Mouse (Mus musculus): Measurements from ENCODE around the gene Ppp4r1. TPM values are rescaled to one million over a fixed set of nuclear protein-coding genes. Genes with fewer than 3 reads are reported as not detected.

Gene Ppp4r1
- total and polyA plus RNA-seq, 2 experiments from 2014 or later, result 28.7 to 59.2 TPM

DNA sequence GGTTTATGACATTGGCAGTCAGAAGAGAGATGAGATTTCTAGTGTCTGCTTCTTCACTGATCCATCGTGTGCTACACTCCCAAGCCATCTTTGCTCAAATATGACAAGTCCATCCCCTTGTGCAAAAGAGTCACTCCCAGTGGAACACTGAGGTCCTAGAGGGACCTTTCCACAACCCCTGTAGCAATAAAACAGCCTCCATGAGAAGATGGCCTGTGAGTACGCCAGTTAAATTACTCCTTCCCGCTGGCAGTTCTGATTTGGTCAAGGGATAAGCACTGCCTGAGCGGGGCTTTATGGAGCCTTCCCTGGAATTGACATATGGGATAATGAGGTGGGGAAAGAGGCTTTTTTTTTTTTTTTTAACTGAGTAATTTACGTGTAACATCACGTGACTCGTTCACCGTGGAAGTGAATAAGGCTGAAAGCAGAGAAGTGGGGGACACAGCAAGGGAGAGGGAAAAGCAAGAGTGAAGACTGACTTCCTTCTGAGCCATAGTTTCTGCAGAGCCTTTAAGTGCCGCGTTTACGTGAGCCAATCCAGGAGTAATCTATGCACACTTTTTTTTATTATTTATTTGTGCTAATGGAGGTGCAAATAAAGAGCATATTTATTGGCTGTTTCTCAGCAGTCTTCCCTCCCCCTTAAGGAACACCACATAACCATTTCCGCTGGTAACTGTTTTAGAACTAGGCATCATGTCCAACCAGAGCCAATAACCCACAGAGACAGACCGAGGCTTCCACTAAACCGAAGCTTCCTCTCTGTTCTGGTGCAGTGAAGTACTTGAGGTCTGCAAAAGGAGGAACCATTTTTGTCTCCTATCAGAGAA lies 103.5 kb downstream of the Ppp4r1 start, which contains the start of gene Ralbp1:
TSS of gene Ralbp1 (minus strand) at position 102 of the 833 bp plus-strand sequence.
- Histone ChIP-seq H3K4me1 (ENCODE audit: insufficient read depth) (peaks cover 19% of the 10 kb centered on the region; the same call in 1 of the 2 replicates), H3K36me3 (ENCODE audit: insufficient read depth) (no peaks in the 10 kb centered on the region), H3K9ac (peak within 1 kb of the TSS; percentile 88), H3K4me2 (ENCODE audit: low read depth) (peak within 1 kb of the TSS; percentile 96), H3K9me3 (ENCODE audit: low read length) (no peaks in the 10 kb centered on the region), H3K27ac (ENCODE audit: low read depth, low read length) (peak within 1 kb of the TSS; percentile 94), H3K27me3 (ENCODE audit: insufficient read depth, low read length) (no peaks in the 10 kb centered on the region), H3K4me3 (ENCODE audit: low read depth, low read length) (peak within 1 kb of the TSS; percentile 66)
- no peak for TF ChIP-seq CTCF (IDR thresholded peaks at IDR 0.05; ENCODE audit: low read depth)
- WGBS, result 4% methylated on average over 14 of the region's 14 CpGs
- DNase-seq, result peak; percentile 64
- ATAC-seq, result no peak

GRCm38 (mm10) chr17:65886571-65886970 lies 104.2 kb downstream of the Ppp4r1 start:
- H3K36me3 ChIP-seq (ENCODE audit: insufficient read depth), result no peaks in the 10 kb centered on the region
- ATAC-seq, result no peak
- peak overlapping the region; percentile 72 for H3K4me2 ChIP-seq (ENCODE audit: low read depth)
- peak overlapping the region; percentile 66; the same call in 1 of the 2 replicates for H3K4me3 ChIP-seq (ENCODE audit: low read depth, low read length)
- H3K9ac ChIP-seq, result no peak overlapping the region
- DNase-seq, result no peak
- peak overlapping the region; percentile 94; the same call in 1 of the 2 replicates for H3K27ac ChIP-seq (ENCODE audit: low read depth, low read length)
- WGBS, result 75% methylated on average over 9 of the region's 9 CpGs
- H3K9me3 ChIP-seq (ENCODE audit: low read length), result no peaks in the 10 kb centered on the region
- H3K27me3 ChIP-seq (ENCODE audit: insufficient read depth, low read length), result no peaks in the 10 kb centered on the region
- TF ChIP-seq CTCF (IDR thresholded peaks at IDR 0.05; ENCODE audit: low read depth), result no peak
- H3K4me1 ChIP-seq (ENCODE audit: insufficient read depth), result peaks cover 19% of the 10 kb centered on the region; the same call in 1 of the 2 replicates

GRCm38 (mm10) chr17:65889476-65889875 lies 107.1 kb downstream of the Ppp4r1 start:
- no peak for TF ChIP-seq CTCF (IDR thresholded peaks at IDR 0.05; ENCODE audit: low read depth)
- Histone ChIP-seq H3K9ac (no peak overlapping the region), H3K4me2 (ENCODE audit: low read depth) (no peak overlapping the region), H3K9me3 (ENCODE audit: low read length) (no peaks in the 10 kb centered on the region), H3K27me3 (ENCODE audit: insufficient read depth, low read length) (no peaks in the 10 kb centered on the region), H3K27ac (ENCODE audit: low read depth, low read length) (no peak overlapping the region), H3K4me1 (ENCODE audit: insufficient read depth) (0 out of 2 replicates have a peak, but pooled peaks cover 5% of the 10 kb centered on the region), H3K36me3 (ENCODE audit: insufficient read depth) (no peaks in the 10 kb centered on the region), H3K4me3 (ENCODE audit: low read depth, low read length) (no peak overlapping the region)
- DNase-seq (no peak), ATAC-seq (no peak)
- WGBS, result 79% methylated on average over 5 of the region's 5 CpGs

Other genes starting within 250 kb of the Ppp4r1 start
- gene Tmem232, start 241.8 kb upstream of the Ppp4r1 start, total RNA-seq (2014; rRNA removed), result 0.57 and 0.77 TPM in 2 replicates
- 0.79 and 1.1 TPM in 2 replicates for gene Tmem232, start 241.8 kb upstream of the Ppp4r1 start, polyA plus RNA-seq (2015; fragmentation: Nextera tagmentation; extraction: Ambion mirVana)
- gene Vapa, start 169.0 kb upstream of the Ppp4r1 start, total RNA-seq (2014; rRNA removed), result 114 and 144 TPM in 2 replicates
- 320 and 327 TPM in 2 replicates for gene Vapa, start 169.0 kb upstream of the Ppp4r1 start, polyA plus RNA-seq (2015; fragmentation: Nextera tagmentation; extraction: Ambion mirVana)
- 0.19 TPM in 1 of 2 replicates, not detected in the other for gene Txndc2, start 140.4 kb upstream of the Ppp4r1 start, total RNA-seq (2014; rRNA removed)
- not detected in 2 replicates for gene Txndc2, start 140.4 kb upstream of the Ppp4r1 start, polyA plus RNA-seq (2015; fragmentation: Nextera tagmentation; extraction: Ambion mirVana)
- gene Rab31, start 9.8 kb upstream of the Ppp4r1 start, total RNA-seq (2014; rRNA removed), result 92.8 and 110 TPM in 2 replicates
- gene Rab31, start 9.8 kb upstream of the Ppp4r1 start, polyA plus RNA-seq (2015; fragmentation: Nextera tagmentation; extraction: Ambion mirVana), result 74.0 and 79.3 TPM in 2 replicates
- 39.9 and 40.7 TPM in 2 replicates for gene Ralbp1, start 103.2 kb downstream of the Ppp4r1 start, total RNA-seq (2014; rRNA removed)
- gene Ralbp1, start 103.2 kb downstream of the Ppp4r1 start, polyA plus RNA-seq (2015; fragmentation: Nextera tagmentation; extraction: Ambion mirVana), result 34.4 and 47.7 TPM in 2 replicates
- gene Twsg1, start 168.7 kb downstream of the Ppp4r1 start, total RNA-seq (2014; rRNA removed), result 42.1 and 50.2 TPM in 2 replicates
- 38.1 and 46.1 TPM in 2 replicates for gene Twsg1, start 168.7 kb downstream of the Ppp4r1 start, polyA plus RNA-seq (2015; fragmentation: Nextera tagmentation; extraction: Ambion mirVana)

Measured in forebrain, postnatal 0 days (tissue).